ENCODE assay signal across 25 mouse cellular contexts in the genomic region with DNA sequence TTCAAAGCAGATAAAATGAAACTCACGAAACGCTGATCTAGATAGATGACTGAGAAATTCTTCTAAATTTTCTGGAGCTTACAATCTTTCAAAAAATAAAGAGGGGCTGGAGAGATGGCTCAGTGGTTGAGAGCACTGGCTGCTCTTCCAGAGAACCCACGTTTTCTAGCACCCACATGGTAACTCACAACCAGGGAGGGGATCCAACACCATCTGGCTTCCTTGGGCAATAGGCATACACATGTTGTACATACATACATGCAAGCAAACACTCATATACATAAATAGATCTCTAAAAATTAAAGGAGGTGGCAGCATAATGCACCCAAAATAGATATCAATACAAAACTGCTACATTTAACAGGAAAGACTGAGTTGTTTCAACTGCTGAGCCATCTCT. TPM values are rescaled to one million over a fixed set of nuclear protein-coding genes. Genes with fewer than 3 reads are reported as not detected.
DNase-seq lines count a peak whose midpoint lies in the region; ATAC-seq and TF ChIP-seq lines count a peak whose summit lies in the region.
"Had no signal": no experiment of that assay in that cellular context is flagged by ENCODE, and none has a peak within 500 bp of the region (broad histone marks: within the 10 kb centered on the region; RNA-seq: fewer than 3 reads in every experiment).

No protein-coding gene starts in this region.

- TF ChIP-seq CTCF in lung, postnatal 0 days (IDR thresholded peaks at IDR 0.05): no peak

- no peaks in the 10 kb centered on the region for H3K4me1 ChIP-seq in lung, postnatal 0 days (ENCODE audit: insufficient read depth, low read depth, low read length)
- H3K4me1 ChIP-seq in midbrain, embryonic 10.5 days: no peaks in the 10 kb centered on the region
- H3K4me1 ChIP-seq: embryonic facial prominence, embryonic 15.5 days; hindbrain, embryonic 10.5 days had no signal

- no peak overlapping the region for H3K4me3 ChIP-seq in lung, postnatal 0 days (ENCODE audit: low read depth, low read length)
- H3K4me3 ChIP-seq in midbrain, embryonic 10.5 days: no peak overlapping the region
- H3K4me3 ChIP-seq: embryonic facial prominence, embryonic 15.5 days; gastrocnemius, adult 2 months; heart, embryonic 12.5 days; hindbrain, embryonic 10.5 days had no signal

- no peaks in the 10 kb centered on the region for H3K9me3 ChIP-seq in lung, postnatal 0 days (ENCODE audit: low read length)
- no peaks in the 10 kb centered on the region for H3K9me3 ChIP-seq in midbrain, embryonic 10.5 days (replicated peaks)
- H3K9me3 ChIP-seq: embryonic facial prominence, embryonic 15.5 days; heart, embryonic 12.5 days; hindbrain, embryonic 10.5 days had no signal

- no peak overlapping the region for H3K9ac ChIP-seq in lung, postnatal 0 days (replicated peaks; ENCODE audit: low read depth)
- H3K9ac ChIP-seq: embryonic facial prominence, embryonic 15.5 days; heart, embryonic 12.5 days; liver, postnatal 0 days had no signal

- intact Hi-C loops in left cerebral cortex, postnatal 10 days (cut with DNase I): no loop called here
- intact Hi-C loops in left cerebral cortex, postnatal 25 days (cut with DNase I): no loop called here

- H3K27ac ChIP-seq in lung, postnatal 0 days (ENCODE audit: low read length): no peak overlapping the region
- H3K27ac ChIP-seq in midbrain, embryonic 10.5 days (replicated peaks): no peak overlapping the region
- H3K27ac ChIP-seq: embryonic facial prominence, embryonic 15.5 days; gastrocnemius, adult 2 months; hindbrain, embryonic 10.5 days; hindbrain, postnatal 0 days had no signal

- TF ChIP-seq EP300 in lung, postnatal 0 days (IDR thresholded peaks at IDR 0.05): no peak

- 64% methylated on average over 3 of the region's 3 CpGs for WGBS in lung, postnatal 0 days
- WGBS in midbrain, embryonic 10.5 days: 87% methylated on average over 3 of the region's 3 CpGs

- no peaks in the 10 kb centered on the region for H3K36me3 ChIP-seq in lung, postnatal 0 days (ENCODE audit: insufficient read depth, low read length)
- peaks cover 17% of the 10 kb centered on the region for H3K36me3 ChIP-seq in midbrain, embryonic 10.5 days

- peak; percentile 56 to 65 for DNase-seq in frontal cortex, adult 2 months (ENCODE audit: extremely low spot score in 1 of 2, low spot score in 1 of 2)
- DNase-seq in frontal cortex, postnatal 25 days (ENCODE audit: low spot score in 2 of 2): no peak
- peak; percentile 53 to 55 for DNase-seq in left cerebral cortex, adult 18-20 months (ENCODE audit: low spot score in 2 of 2)
- DNase-seq in left cerebral cortex, postnatal 10 days (ENCODE audit: extremely low spot score in 1 of 2, low spot score in 2 of 2): no peak
- peak; percentile 35 for DNase-seq in layer of hippocampus, adult 9-10 months (ENCODE audit: low spot score)
- peak; percentile 29 to 89 for DNase-seq in left cerebral cortex, postnatal 25 days (ENCODE audit: low spot score in 2 of 2)
- no peak for DNase-seq in lung, postnatal 0 days (ENCODE audit: low spot score)
- DNase-seq in midbrain, embryonic 10.5 days (ENCODE audit: low spot score): no peak
- DNase-seq: adrenal gland, postnatal 36 days; cerebellum, adult 11 months; cerebellum, adult 9-11 months; gastrocnemius, adult 2 months; heart, postnatal 10 days; kidney, adult 9 months; kidney, postnatal 25 days; liver, postnatal 0 days; lung, postnatal 10 days; thymus, postnatal 25 days had no signal

- no peak overlapping the region for H3K4me2 ChIP-seq in lung, postnatal 0 days (replicated peaks; ENCODE audit: low read depth, low read length)
- H3K4me2 ChIP-seq: embryonic facial prominence, embryonic 15.5 days; heart, embryonic 12.5 days; midbrain, embryonic 11.5 days had no signal

- H3K27me3 ChIP-seq in lung, postnatal 0 days (replicated peaks; ENCODE audit: insufficient read depth, low read length): no peaks in the 10 kb centered on the region
- H3K27me3 ChIP-seq in midbrain, embryonic 10.5 days (ENCODE audit: low read depth, poor library complexity, severe bottlenecking): no peaks in the 10 kb centered on the region
- H3K27me3 ChIP-seq: embryonic facial prominence, embryonic 15.5 days; heart, embryonic 12.5 days had no signal

- ATAC-seq in lung, postnatal 0 days: no peak
- ATAC-seq: forebrain, embryonic 14.5 days; hindbrain, postnatal 0 days; intestine, embryonic 16.5 days; liver, postnatal 0 days had no signal

RNA-seq across cellular contexts. Expression of a gene that starts 16.1 kb away (rescaled TPM):
- polyA plus RNA-seq in frontal cortex, adult 2 months (2012; rRNA removed): 55.9 and 58.6 TPM in 2 replicates
- total RNA-seq in left cerebral cortex, adult 18-20 months (2021): 100 to 1,000 TPM; 103 to 113 TPM
- 10 to 100 TPM; 59.1 to 59.4 TPM for total RNA-seq in left cerebral cortex, postnatal 10 days (2021)
- total RNA-seq in left cerebral cortex, postnatal 25 days (2021): 100 to 1,000 TPM; 113 to 115 TPM
- polyA plus RNA-seq in lung, postnatal 0 days (2015; fragmentation: Nextera tagmentation; extraction: Ambion mirVana): 15.9 and 16.0 TPM in 2 replicates
- 18.5 and 21.1 TPM in 2 replicates for polyA plus RNA-seq in midbrain, embryonic 10.5 days (2016; fragmentation: Nextera tagmentation; extraction: Ambion mirVana)

Comparison
In these comparisons a context has a peak if more than half of its experiments do, and no peak if none do; other contexts are left out.
1. DNase-seq: peak in frontal cortex, adult 2 months (2 of 2), left cerebral cortex, adult 18-20 months (2 of 2), layer of hippocampus, adult 9-10 months (single experiment) and left cerebral cortex, postnatal 25 days (2 of 2); none in frontal cortex, postnatal 25 days (0 of 2), left cerebral cortex, postnatal 10 days (0 of 2), lung, postnatal 0 days (single experiment) and midbrain, embryonic 10.5 days (single experiment).